26 mouse cellular contexts compared by ENCODE assay signal in the genomic region with DNA sequence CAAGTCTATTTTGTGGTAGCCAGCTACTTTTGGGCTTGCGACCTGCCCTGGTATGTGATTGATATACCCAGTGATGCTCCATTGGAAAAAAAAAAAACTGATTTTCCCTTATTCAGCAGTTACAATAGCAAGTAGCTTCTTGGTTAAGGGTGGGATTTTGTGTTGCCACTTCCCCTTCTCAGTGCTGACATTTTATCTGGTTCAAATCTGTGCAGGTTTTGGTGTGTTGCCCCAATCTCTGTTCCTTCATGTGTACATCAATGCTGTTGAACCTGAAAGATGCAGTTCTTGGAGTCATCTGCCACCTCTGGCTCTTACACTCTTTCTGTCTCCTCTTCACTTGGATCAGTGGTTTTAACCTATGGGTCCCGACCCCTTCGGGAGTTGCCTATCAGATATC.
"Had no signal": no experiment of that assay in that cellular context is flagged by ENCODE, and none has a peak within 500 bp of the region (broad histone marks: within the 10 kb centered on the region; RNA-seq: fewer than 3 reads in every experiment).

No protein-coding gene starts in this region.

- H3K9me3 ChIP-seq: embryonic facial prominence, embryonic 10.5 days; embryonic facial prominence, embryonic 12.5 days; embryonic facial prominence, embryonic 13.5 days; embryonic facial prominence, embryonic 15.5 days; forebrain, embryonic 10.5 days; forebrain, embryonic 12.5 days; forebrain, embryonic 13.5 days; forebrain, embryonic 15.5 days had no signal

- DNase-seq: cerebellum, adult 9-10 months; cerebellum, adult 9-11 months; cerebellum, postnatal 10 days; cerebellum, postnatal 14 days; cerebellum, postnatal 25 days; cerebellum, postnatal 36 days; embryo, embryonic 11 days; forebrain, postnatal 0 days; gastrocnemius, adult 2 months; gastrocnemius, postnatal 10 days; gastrocnemius, postnatal 14 days; gastrocnemius, postnatal 25 days; gastrocnemius, postnatal 36 days; heart, adult 18-20 months; heart, adult 2 months had no signal

- ATAC-seq: forebrain, embryonic 13.5 days; forebrain, embryonic 14.5 days; forebrain, embryonic 15.5 days; forebrain, embryonic 16.5 days; forebrain, postnatal 0 days had no signal

- H3K4me2 ChIP-seq: embryonic facial prominence, embryonic 12.5 days; embryonic facial prominence, embryonic 13.5 days; embryonic facial prominence, embryonic 15.5 days; forebrain, embryonic 12.5 days; forebrain, embryonic 13.5 days; forebrain, embryonic 15.5 days had no signal

- H3K4me3 ChIP-seq: embryonic facial prominence, embryonic 10.5 days; embryonic facial prominence, embryonic 12.5 days; embryonic facial prominence, embryonic 13.5 days; embryonic facial prominence, embryonic 15.5 days; erythroblast, embryonic 14.5 days; forebrain, embryonic 10.5 days; forebrain, embryonic 12.5 days; forebrain, embryonic 13.5 days; forebrain, embryonic 15.5 days; gastrocnemius, adult 2 months; heart, adult 2 months had no signal

- H3K9ac ChIP-seq: embryonic facial prominence, embryonic 12.5 days; embryonic facial prominence, embryonic 13.5 days; embryonic facial prominence, embryonic 15.5 days; forebrain, embryonic 12.5 days; forebrain, embryonic 13.5 days; forebrain, embryonic 15.5 days; forebrain, postnatal 0 days had no signal

- H3K27me3 ChIP-seq: embryonic facial prominence, embryonic 12.5 days; embryonic facial prominence, embryonic 13.5 days; embryonic facial prominence, embryonic 15.5 days; forebrain, embryonic 12.5 days; forebrain, embryonic 13.5 days; forebrain, embryonic 15.5 days had no signal

- H3K27ac ChIP-seq: embryonic facial prominence, embryonic 10.5 days; embryonic facial prominence, embryonic 12.5 days; embryonic facial prominence, embryonic 13.5 days; embryonic facial prominence, embryonic 15.5 days; forebrain, embryonic 10.5 days; forebrain, embryonic 12.5 days; forebrain, embryonic 13.5 days; forebrain, embryonic 15.5 days; gastrocnemius, adult 2 months; heart, adult 2 months had no signal

- H3K36me3 ChIP-seq: embryonic facial prominence, embryonic 10.5 days; embryonic facial prominence, embryonic 12.5 days; embryonic facial prominence, embryonic 13.5 days; embryonic facial prominence, embryonic 15.5 days; forebrain, embryonic 10.5 days; forebrain, embryonic 12.5 days; forebrain, embryonic 15.5 days had no signal

- H3K4me1 ChIP-seq: embryonic facial prominence, embryonic 12.5 days; embryonic facial prominence, embryonic 13.5 days; embryonic facial prominence, embryonic 15.5 days; forebrain, embryonic 12.5 days; forebrain, embryonic 13.5 days had no signal
